Mouse (Mus musculus) erythroblast, embryonic 14.5 days (primary cell): Measurements from ENCODE around the gene Mnx1.

Source experiments
- GATA1 ChIP-seq: IDR thresholded peaks from 2 replicates; pipeline ENCODE4 v1.6.1; 2012; ENCODE audit warnings: low read length, inconsistent platforms, mixed read lengths
- TAL1 ChIP-seq: IDR thresholded peaks from 3 replicates; pipeline ENCODE4 v1.6.1; 2012; ENCODE audit warnings: low read length, inconsistent platforms, mixed read lengths

DNA sequence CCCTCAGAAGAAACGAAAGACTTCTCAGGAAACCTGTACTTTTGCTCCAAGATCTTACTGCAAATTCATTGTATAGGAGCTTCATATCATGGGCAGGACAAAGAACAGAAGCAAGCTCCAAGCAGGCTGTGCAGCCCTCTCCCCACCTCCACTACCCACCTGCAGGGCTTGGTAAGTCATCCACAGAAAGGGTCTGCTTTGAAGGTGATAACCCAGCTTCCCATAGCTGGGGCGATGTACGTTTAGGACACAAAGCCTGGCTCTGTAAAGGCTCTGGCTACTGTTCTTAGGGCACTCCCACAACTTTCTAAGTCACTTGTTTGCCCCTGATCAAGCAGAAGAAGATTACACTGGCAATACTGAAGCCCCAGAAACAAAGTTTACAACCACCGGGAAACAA lies 5.5 kb upstream of the Mnx1 start:
- TF ChIP-seq GATA1 (no peak), TAL1 (no peak)
